Mouse (Mus musculus) embryonic facial prominence, embryonic 11.5 days (tissue): Measurements from ENCODE around the gene Mpp4. TPM values are rescaled to one million over a fixed set of nuclear protein-coding genes. Genes with fewer than 3 reads are reported as not detected.

ENCODE experiments used
- ATAC-seq: fragments of 200-750 bp; cut with Nextera tagmentation; replicated peaks from 2 replicates; pipeline ENCODE4 v1.8.0; 2017; ENCODE audit warnings: low read depth; ENCODE audit not compliant: insufficient number of reproducible peaks, low FRiP score, low TSS enrichment
- DNase-seq: peaks from one replicate; pipeline ENCODE4 v3.0.0-alpha.2; 2015; ENCODE audit warnings: low spot score
- H3K27ac ChIP-seq: fragments of 300-500 bp; sonication (generic); replicated peaks from 2 replicates; pipeline ENCODE4 v1.5.1; 2014; ENCODE audit warnings: mild to moderate bottlenecking, low read depth, low read length, control low read depth
- H3K27me3 ChIP-seq: fragments of 300-500 bp; sonication (generic); 2 replicates; pipeline ENCODE4 v1.6.1; 2014; ENCODE audit warnings: mild to moderate bottlenecking, low read length, moderate library complexity, mixed read lengths; ENCODE audit not compliant: control insufficient read depth, insufficient read depth
- H3K36me3 ChIP-seq: fragments of 300-500 bp; sonication (generic); replicated peaks from 2 replicates; pipeline ENCODE4 v1.6.1; 2014; ENCODE audit warnings: low read depth, mild to moderate bottlenecking, low read length, moderate library complexity, mixed read lengths; ENCODE audit not compliant: control insufficient read depth, insufficient read depth
- H3K4me1 ChIP-seq: fragments of 300-500 bp; sonication (generic); 2 replicates; pipeline ENCODE4 v1.6.1; 2014; ENCODE audit warnings: low read length, mixed read lengths; ENCODE audit not compliant: control insufficient read depth, insufficient read depth
- H3K4me2 ChIP-seq: fragments of 300-500 bp; sonication (generic); 2 replicates; pipeline ENCODE4 v1.6.1; 2014; ENCODE audit warnings: low read depth, mild to moderate bottlenecking, control low read depth, low read length, moderate library complexity
- H3K4me3 ChIP-seq: fragments of 300-500 bp; sonication (generic); 2 replicates; pipeline ENCODE4 v1.5.1; 2014; ENCODE audit warnings: low read depth, low read length, control low read depth
- H3K9ac ChIP-seq: fragments of 300-500 bp; sonication (generic); replicated peaks from 2 replicates; pipeline ENCODE4 v1.6.1; 2014; ENCODE audit warnings: mild to moderate bottlenecking, control low read depth, low read length
- H3K9me3 ChIP-seq: fragments of 300-500 bp; sonication (generic); replicated peaks from 2 replicates; pipeline ENCODE4 v1.6.1; 2016; ENCODE audit warnings: mild to moderate bottlenecking, low read length, inconsistent platforms, mixed read lengths; ENCODE audit not compliant: control insufficient read depth
- WGBS: fragments of 180-500 bp; shearing (Covaris S2); extraction: QIAGEN DNeasy Blood & Tissue Kit; methylation state at CpG from one replicate; pipeline ENCODE4 v1.1.7; 2014; 5-methylcytosine and 5-hydroxymethylcytosine counted together
- polyA plus RNA-seq: library from polyadenylated mRNA; unstranded; fragments of >200 nt; fragmentation: Nextera tagmentation; extraction: Ambion mirVana; gene quantifications from 2 replicates; pipeline ENCODE4 v1.2.1, GENCODE M21; 2014

Gene Mpp4
- 0.17 and 0.49 TPM in 2 replicates for polyA plus RNA-seq

DNA sequence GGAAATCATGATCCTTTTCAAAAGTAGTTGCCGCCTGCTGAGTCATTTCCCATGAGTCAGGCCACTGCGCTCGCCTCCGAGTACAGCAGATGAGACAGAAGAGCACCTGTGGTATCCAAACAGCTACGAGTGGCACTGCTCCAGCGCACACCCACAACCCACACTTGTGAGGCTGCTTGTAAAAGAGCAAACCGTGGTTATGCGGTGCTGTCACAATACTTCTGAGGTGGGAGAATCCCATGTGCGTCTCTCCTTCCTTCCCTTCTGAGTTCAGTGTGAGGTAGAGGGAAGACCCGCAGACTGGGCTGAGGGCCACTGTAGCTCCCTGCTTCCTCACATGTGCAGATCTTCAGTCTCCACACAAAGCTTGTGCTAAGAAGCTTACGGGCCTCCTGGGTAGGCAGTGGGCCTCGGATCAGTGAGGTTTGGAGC is at the start of gene Mpp4:
Gene Mpp4 (minus strand): TSS at position 360 of the 432 bp plus-strand sequence.
- ATAC-seq: no peak
- Histone ChIP-seq H3K27ac (no peak within 1 kb of the TSS), H3K36me3 (no peaks in the 10 kb centered on the region), H3K9ac (no peak within 1 kb of the TSS), H3K4me2 (no peak within 1 kb of the TSS), H3K27me3 (no peaks in the 10 kb centered on the region), H3K4me3 (no peak within 1 kb of the TSS), H3K9me3 (no peaks in the 10 kb centered on the region), H3K4me1 (no peaks in the 10 kb centered on the region)
- 48% methylated on average over 12 of the region's 12 CpGs for WGBS
- no peak for DNase-seq

DNA sequence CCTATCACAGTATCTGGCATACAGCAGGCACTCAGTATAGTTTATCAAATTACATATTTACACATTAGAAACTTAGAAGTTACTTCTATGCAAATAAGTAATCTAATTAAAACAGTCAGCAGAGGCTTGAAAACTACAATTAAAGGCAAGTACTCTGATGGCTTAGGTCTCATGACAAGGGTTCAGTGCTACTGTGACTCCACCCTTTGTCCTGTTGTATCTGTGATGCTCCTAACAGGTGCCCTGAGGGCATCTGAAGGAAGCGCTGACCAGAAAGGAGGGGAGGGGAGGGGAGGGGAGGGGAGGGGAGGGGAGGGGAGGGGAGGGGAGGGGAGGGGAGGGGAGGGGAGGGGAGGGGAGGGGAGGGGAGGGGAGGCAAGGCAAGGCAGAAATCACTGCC is 49.8 kb upstream of the Mpp4 start:
- Histone ChIP-seq H3K4me1 (no peaks in the 10 kb centered on the region), H3K27me3 (no peaks in the 10 kb centered on the region), H3K4me3 (no peak overlapping the region), H3K36me3 (no peaks in the 10 kb centered on the region), H3K9me3 (no peaks in the 10 kb centered on the region), H3K27ac (no peak overlapping the region), H3K4me2 (no peak overlapping the region), H3K9ac (no peak overlapping the region)
- DNase-seq: no peak
- WGBS: no CpG with 5 or more reads among the region's 1 CpGs
- no peak for ATAC-seq

DNA sequence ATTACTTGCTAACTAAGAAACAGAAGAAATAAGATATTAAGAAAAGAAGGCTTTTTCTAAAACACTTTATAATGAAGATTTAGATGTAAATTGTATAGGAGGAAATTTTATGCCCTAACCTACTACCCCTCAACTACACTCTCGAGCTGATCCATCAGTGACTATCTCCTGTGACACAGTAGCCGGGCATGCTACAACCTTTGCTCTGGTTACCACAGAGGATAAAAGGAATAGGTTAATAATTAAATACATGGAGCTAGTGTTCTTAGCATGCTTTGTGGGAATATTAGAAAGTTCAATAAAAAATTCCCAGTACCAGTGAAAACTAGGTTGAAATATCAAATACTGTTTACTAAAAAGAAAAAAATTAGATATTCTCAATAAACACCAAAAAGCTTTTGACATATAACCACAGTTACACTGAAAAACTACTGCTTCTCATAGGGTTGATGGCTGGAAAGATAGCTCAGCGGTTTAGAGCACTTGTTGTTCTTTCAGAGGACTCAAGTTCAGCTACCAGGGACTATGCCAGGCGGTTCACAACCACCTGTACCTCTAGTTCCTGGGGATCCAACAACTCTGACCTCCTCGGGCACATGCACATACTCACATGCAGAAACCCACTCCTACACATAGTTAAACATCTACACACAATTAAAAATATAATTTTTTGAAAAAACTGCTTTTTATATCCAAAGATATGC is 49.0 kb upstream of the Mpp4 start:
- H3K9me3 ChIP-seq: no peaks in the 10 kb centered on the region
- WGBS: 83% methylated on average over 5 of the region's 5 CpGs
- H3K36me3 ChIP-seq: no peaks in the 10 kb centered on the region
- ATAC-seq: no peak
- H3K4me3 ChIP-seq: no peak overlapping the region
- no peak for DNase-seq
- no peaks in the 10 kb centered on the region for H3K4me1 ChIP-seq
- no peak overlapping the region for H3K9ac ChIP-seq
- H3K27me3 ChIP-seq: no peaks in the 10 kb centered on the region
- H3K27ac ChIP-seq: no peak overlapping the region
- H3K4me2 ChIP-seq: no peak overlapping the region

DNA sequence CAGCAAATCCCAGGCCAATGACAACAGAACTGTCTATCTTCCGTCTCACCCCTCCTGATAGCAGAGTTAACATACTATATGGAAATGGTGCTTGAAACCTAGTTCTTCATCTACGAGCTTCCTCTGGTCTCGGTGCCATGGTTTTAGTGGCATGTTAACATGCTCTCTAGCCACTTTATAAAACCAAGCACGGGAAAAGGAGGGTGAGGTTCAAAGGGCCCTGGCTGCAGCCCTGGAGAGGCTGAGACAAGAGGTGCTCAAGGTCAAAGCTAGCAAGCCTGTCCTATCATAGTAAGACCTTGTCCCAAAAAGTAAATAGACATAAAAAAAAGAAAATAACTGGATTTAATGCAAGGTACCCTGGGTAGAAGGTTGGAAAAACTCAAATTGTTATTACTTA is 48.5 kb upstream of the Mpp4 start:
- DNase-seq (no peak), ATAC-seq (no peak)
- no peak overlapping the region for H3K4me2 ChIP-seq
- H3K9me3 ChIP-seq: no peaks in the 10 kb centered on the region
- H3K4me3 ChIP-seq: no peak overlapping the region
- no peaks in the 10 kb centered on the region for H3K27me3 ChIP-seq
- WGBS: 86% methylated on average over 4 of the region's 4 CpGs
- no peak overlapping the region for H3K27ac ChIP-seq
- no peaks in the 10 kb centered on the region for H3K4me1 ChIP-seq
- H3K9ac ChIP-seq: no peak overlapping the region
- H3K36me3 ChIP-seq: no peaks in the 10 kb centered on the region

DNA sequence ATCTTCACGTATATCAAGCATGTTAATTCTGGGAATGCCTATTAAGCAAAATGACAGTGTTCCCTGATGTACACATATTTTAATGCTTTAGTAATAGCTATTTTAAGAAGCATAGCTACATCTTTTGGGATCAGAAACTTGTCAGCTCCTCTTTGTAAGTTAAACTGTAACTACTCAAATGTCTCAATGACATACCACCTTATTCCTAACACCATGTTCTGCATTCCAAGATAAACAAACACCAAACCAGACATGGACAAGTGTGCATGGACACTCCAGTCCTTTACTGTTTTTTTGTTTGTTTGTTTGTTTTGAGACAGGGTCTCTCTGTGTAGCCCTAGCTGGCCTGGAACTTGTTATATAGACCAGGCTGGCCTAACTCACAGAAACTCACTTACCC is 45.1 kb upstream of the Mpp4 start:
- H3K4me2 ChIP-seq: no peak overlapping the region
- H3K27ac ChIP-seq: no peak overlapping the region
- DNase-seq (no peak), ATAC-seq (no peak)
- WGBS: 89% methylated on average over 1 of the region's 1 CpGs
- no peaks in the 10 kb centered on the region for H3K27me3 ChIP-seq
- no peaks in the 10 kb centered on the region for H3K4me1 ChIP-seq
- H3K9ac ChIP-seq: no peak overlapping the region
- H3K4me3 ChIP-seq: no peak overlapping the region
- no peaks in the 10 kb centered on the region for H3K9me3 ChIP-seq
- H3K36me3 ChIP-seq: no peaks in the 10 kb centered on the region

DNA sequence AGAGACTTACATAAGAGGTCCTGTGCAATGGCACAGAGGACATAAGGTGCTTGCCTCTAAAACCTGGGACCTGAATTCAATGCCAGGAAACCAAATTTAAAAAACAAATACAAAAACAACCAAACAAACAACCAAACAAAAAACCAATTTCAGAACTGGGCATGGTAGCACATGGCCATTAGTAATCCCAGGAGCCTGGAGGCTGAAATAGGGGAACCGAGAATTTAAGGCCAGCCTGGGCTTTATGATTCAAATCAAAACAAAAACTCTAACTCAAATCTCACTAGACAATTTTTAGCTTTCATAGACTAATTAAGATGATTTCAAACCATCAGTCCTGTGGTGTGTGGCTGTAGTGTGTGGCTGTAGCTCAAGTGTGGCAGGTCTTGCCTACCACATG is 41.3 kb upstream of the Mpp4 start:
- H3K36me3 ChIP-seq: no peaks in the 10 kb centered on the region
- no peak overlapping the region for H3K4me3 ChIP-seq
- DNase-seq (no peak), ATAC-seq (no peak)
- H3K9me3 ChIP-seq: no peaks in the 10 kb centered on the region
- H3K4me2 ChIP-seq: no peak overlapping the region
- H3K4me1 ChIP-seq: no peaks in the 10 kb centered on the region
- H3K27ac ChIP-seq: no peak overlapping the region
- WGBS: 92% methylated on average over 1 of the region's 1 CpGs
- H3K9ac ChIP-seq: no peak overlapping the region
- no peaks in the 10 kb centered on the region for H3K27me3 ChIP-seq

DNA sequence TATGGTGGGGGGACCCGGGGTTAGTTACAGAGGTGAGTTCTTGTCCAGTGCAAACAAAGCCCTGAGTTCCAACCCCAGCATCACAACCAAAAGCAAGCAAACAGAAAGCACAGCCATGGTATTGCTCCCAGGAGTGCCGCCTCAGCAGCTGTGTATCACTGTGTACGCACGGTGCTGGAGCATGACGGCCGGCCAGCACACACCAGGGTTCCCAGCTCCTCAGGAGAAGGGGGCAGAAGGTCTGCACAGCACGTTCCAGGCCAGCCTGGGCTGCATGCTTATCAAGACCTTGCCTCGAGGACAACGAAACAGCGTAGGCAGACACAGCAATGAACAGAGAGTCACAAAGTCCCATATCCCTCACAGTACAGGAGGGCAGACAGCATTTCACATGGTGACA is 39.2 kb upstream of the Mpp4 start:
- no peaks in the 10 kb centered on the region for H3K4me1 ChIP-seq
- no peaks in the 10 kb centered on the region for H3K27me3 ChIP-seq
- no peak overlapping the region for H3K27ac ChIP-seq
- no peak for DNase-seq
- H3K9ac ChIP-seq: no peak overlapping the region
- no peaks in the 10 kb centered on the region for H3K9me3 ChIP-seq
- no peak overlapping the region for H3K4me3 ChIP-seq
- 87% methylated on average over 10 of the region's 10 CpGs for WGBS
- H3K4me2 ChIP-seq: no peak overlapping the region
- no peaks in the 10 kb centered on the region for H3K36me3 ChIP-seq
- ATAC-seq: no peak

DNA sequence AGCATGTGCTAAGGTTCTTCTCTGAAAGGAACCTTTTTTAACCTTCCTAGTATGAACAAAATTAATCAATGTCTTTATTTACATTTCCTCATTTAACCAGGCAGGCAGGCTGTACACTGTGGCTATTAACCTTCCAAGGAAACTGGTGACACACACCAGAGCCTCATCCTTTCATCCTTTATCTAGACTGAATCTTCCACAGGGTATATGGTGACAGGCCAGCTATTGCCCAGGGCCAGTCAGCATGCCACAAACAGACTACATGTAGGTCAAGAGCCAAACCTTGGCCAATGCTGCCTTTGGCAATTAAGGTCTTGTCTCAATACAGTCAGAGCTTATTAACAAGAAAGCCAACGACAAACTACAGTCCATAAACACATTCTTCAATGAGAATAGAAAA is 38.4 kb upstream of the Mpp4 start:
- ATAC-seq: no peak
- 77% methylated on average over 1 of the region's 1 CpGs for WGBS
- Histone ChIP-seq H3K4me1 (no peaks in the 10 kb centered on the region), H3K27ac (no peak overlapping the region), H3K4me2 (no peak overlapping the region), H3K9ac (no peak overlapping the region), H3K36me3 (no peaks in the 10 kb centered on the region), H3K9me3 (no peaks in the 10 kb centered on the region), H3K27me3 (no peaks in the 10 kb centered on the region), H3K4me3 (no peak overlapping the region)
- DNase-seq: no peak
